11 mouse cellular contexts compared by ENCODE assay signal in genomic region chr12:73350982-73351381, GRCm38 (mm10).
DNase-seq lines count a peak whose midpoint lies in the region; ATAC-seq lines count a peak whose summit lies in the region.
"Had no signal": no experiment of that assay in that cellular context is flagged by ENCODE, and none has a peak within 500 bp of the region (broad histone marks: within the 10 kb centered on the region; RNA-seq: fewer than 3 reads in every experiment).

No protein-coding gene starts in this region.

- no peak overlapping the region for H3K4me2 ChIP-seq in forebrain, embryonic 11.5 days (ENCODE audit: low read depth, low read length, severe bottlenecking)
- no peak overlapping the region for H3K4me2 ChIP-seq in forebrain, embryonic 13.5 days
- H3K4me2 ChIP-seq in kidney, embryonic 14.5 days (replicated peaks; ENCODE audit: low read depth, low read length), result no peak overlapping the region; the same call in 1 of the 2 replicates
- peak overlapping the region; percentile 41; the same call in 1 of the 2 replicates for H3K4me2 ChIP-seq in limb, embryonic 13.5 days (replicated peaks)
- H3K4me2 ChIP-seq: hindbrain, embryonic 13.5 days; liver, embryonic 13.5 days had no signal

- H3K4me3 ChIP-seq in forebrain, embryonic 11.5 days (ENCODE audit: low read depth, low read length), result no peak overlapping the region
- H3K4me3 ChIP-seq in forebrain, embryonic 13.5 days, result no peak overlapping the region
- H3K4me3 ChIP-seq in kidney, embryonic 14.5 days (ENCODE audit: low read length), result no peak overlapping the region
- no peak overlapping the region for H3K4me3 ChIP-seq in limb, embryonic 13.5 days
- H3K4me3 ChIP-seq: hindbrain, embryonic 13.5 days; liver, embryonic 13.5 days had no signal

- H3K27ac ChIP-seq in forebrain, embryonic 11.5 days (ENCODE audit: low read depth, low read length), result no peak overlapping the region
- H3K27ac ChIP-seq in forebrain, embryonic 13.5 days, result no peak overlapping the region
- H3K27ac ChIP-seq in kidney, embryonic 14.5 days (ENCODE audit: low read depth, low read length), result peak overlapping the region; percentile 60; the same call in 1 of the 2 replicates
- peak overlapping the region; percentile 63 for H3K27ac ChIP-seq in limb, embryonic 13.5 days
- H3K27ac ChIP-seq: hindbrain, embryonic 13.5 days; liver, embryonic 13.5 days had no signal

- 39% methylated on average over 9 of the region's 9 CpGs for WGBS in forebrain, embryonic 11.5 days
- WGBS in forebrain, embryonic 13.5 days, result 38% methylated on average over 9 of the region's 9 CpGs
- WGBS in kidney, embryonic 14.5 days, result 11% methylated on average over 9 of the region's 9 CpGs
- WGBS in limb, embryonic 13.5 days, result 15% methylated on average over 9 of the region's 9 CpGs

- H3K9ac ChIP-seq in forebrain, embryonic 11.5 days (ENCODE audit: low read length), result no peak overlapping the region
- H3K9ac ChIP-seq in forebrain, embryonic 13.5 days, result no peak overlapping the region
- H3K9ac ChIP-seq in kidney, embryonic 14.5 days (ENCODE audit: low read depth, low read length), result no peak overlapping the region
- no peak overlapping the region for H3K9ac ChIP-seq in limb, embryonic 13.5 days
- H3K9ac ChIP-seq: hindbrain, embryonic 13.5 days; liver, embryonic 13.5 days had no signal

- no peaks in the 10 kb centered on the region for H3K27me3 ChIP-seq in forebrain, embryonic 11.5 days (ENCODE audit: control insufficient read depth, insufficient read depth, low read length)
- H3K27me3 ChIP-seq in forebrain, embryonic 13.5 days, result no peaks in the 10 kb centered on the region
- H3K27me3 ChIP-seq in kidney, embryonic 14.5 days (ENCODE audit: control insufficient read depth, insufficient read depth, low read length), result no peaks in the 10 kb centered on the region
- peaks cover 17% of the 10 kb centered on the region for H3K27me3 ChIP-seq in limb, embryonic 13.5 days
- H3K27me3 ChIP-seq: hindbrain, embryonic 13.5 days; liver, embryonic 13.5 days had no signal

- peak; percentile 51 for DNase-seq in forebrain, embryonic 11.5 days (ENCODE audit: low spot score)
- DNase-seq in kidney, postnatal 25 days, result no peak
- peak; percentile 65 for DNase-seq in embryo, embryonic 10 days (ENCODE audit: low spot score)
- no peak for DNase-seq in frontal cortex, postnatal 14 days (ENCODE audit: low spot score in 2 of 2)
- DNase-seq in left cerebral cortex, adult 9 months (ENCODE audit: low spot score in 2 of 2), result no peak
- DNase-seq: liver, embryonic 13.5 days had no signal

- ATAC-seq in forebrain, embryonic 11.5 days (replicated peaks; ENCODE audit: low FRiP score), result no peak
- ATAC-seq in forebrain, embryonic 13.5 days, result no peak
- peak; percentile 73; the same call in 1 of the 2 replicates for ATAC-seq in kidney, embryonic 14.5 days (ENCODE audit: low FRiP score, low TSS enrichment)
- no peak for ATAC-seq in limb, embryonic 13.5 days (ENCODE audit: low FRiP score, low read depth)

- no peaks in the 10 kb centered on the region for H3K36me3 ChIP-seq in forebrain, embryonic 11.5 days (ENCODE audit: control insufficient read depth, insufficient read depth, low read length)
- H3K36me3 ChIP-seq in forebrain, embryonic 13.5 days (ENCODE audit: poor library complexity, severe bottlenecking), result no peaks in the 10 kb centered on the region
- H3K36me3 ChIP-seq in kidney, embryonic 14.5 days (ENCODE audit: control insufficient read depth, insufficient read depth, low read length), result no peaks in the 10 kb centered on the region; the same call in 1 of the 2 replicates
- no peaks in the 10 kb centered on the region for H3K36me3 ChIP-seq in limb, embryonic 13.5 days
- H3K36me3 ChIP-seq: liver, embryonic 13.5 days had no signal

- no peaks in the 10 kb centered on the region for H3K9me3 ChIP-seq in forebrain, embryonic 11.5 days (ENCODE audit: control insufficient read depth, low read length)
- no peaks in the 10 kb centered on the region for H3K9me3 ChIP-seq in forebrain, embryonic 13.5 days (replicated peaks)
- no peaks in the 10 kb centered on the region for H3K9me3 ChIP-seq in kidney, embryonic 14.5 days (ENCODE audit: control insufficient read depth, low read length)
- H3K9me3 ChIP-seq in limb, embryonic 13.5 days, result no peaks in the 10 kb centered on the region
- H3K9me3 ChIP-seq: G1E; hindbrain, embryonic 13.5 days; liver, embryonic 13.5 days had no signal

- H3K4me1 ChIP-seq in forebrain, embryonic 11.5 days (replicated peaks; ENCODE audit: control insufficient read depth, insufficient read depth, low read length), result no peaks in the 10 kb centered on the region
- H3K4me1 ChIP-seq in forebrain, embryonic 13.5 days, result peaks cover 16% of the 10 kb centered on the region
- peaks cover 9% of the 10 kb centered on the region; the same call in 1 of the 2 replicates for H3K4me1 ChIP-seq in kidney, embryonic 14.5 days (ENCODE audit: control insufficient read depth, insufficient read depth, low read length)
- H3K4me1 ChIP-seq in limb, embryonic 13.5 days, result peaks cover 47% of the 10 kb centered on the region
- H3K4me1 ChIP-seq: liver, embryonic 13.5 days had no signal

Comparison
In these comparisons a context has a peak if more than half of its experiments do, and no peak if none do; other contexts are left out.
1. DNase-seq: peak in forebrain, embryonic 11.5 days (single experiment) and embryo, embryonic 10 days (single experiment); none in kidney, postnatal 25 days (0 of 2), frontal cortex, postnatal 14 days (0 of 2) and left cerebral cortex, adult 9 months (0 of 2).
2. H3K27ac ChIP-seq: peak in kidney, embryonic 14.5 days (single experiment) and limb, embryonic 13.5 days (single experiment); none in forebrain, embryonic 11.5 days (single experiment) and forebrain, embryonic 13.5 days (single experiment).